Mouse (Mus musculus): ENCODE results near the gene Hs3st6.

DNA sequence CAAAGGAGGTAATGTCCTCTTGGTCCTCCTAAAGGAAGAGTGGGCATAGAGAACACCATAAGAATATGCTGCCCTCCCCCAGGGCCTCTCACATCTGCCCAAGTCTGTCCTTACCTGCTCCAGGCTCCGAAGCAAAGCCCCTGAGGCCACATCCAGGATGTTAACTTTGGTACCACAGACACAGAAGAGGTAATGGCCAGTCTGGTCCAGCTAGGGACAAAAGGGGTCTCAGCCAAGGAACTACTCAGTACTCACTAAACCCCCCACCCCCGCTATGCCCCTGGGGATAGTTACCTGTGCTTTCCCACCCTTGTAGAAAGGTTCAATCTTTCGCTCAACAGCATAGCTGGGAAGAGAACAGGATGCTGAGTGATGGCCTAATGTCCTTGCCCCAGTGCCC is 47.0 kb upstream of the Hs3st6 start:
- TF ChIP-seq CHD2 (IDR thresholded peaks at IDR 0.05; ENCODE audit: low read depth, low read length) (no peak), HCFC1 (IDR thresholded peaks at IDR 0.05; ENCODE audit: borderline replicate concordance, insufficient read depth, low read length) (no peak)

All from ES-E14 (cell line).